Comparison of ENCODE assay signal across 9 mouse cellular contexts in the genomic region with DNA sequence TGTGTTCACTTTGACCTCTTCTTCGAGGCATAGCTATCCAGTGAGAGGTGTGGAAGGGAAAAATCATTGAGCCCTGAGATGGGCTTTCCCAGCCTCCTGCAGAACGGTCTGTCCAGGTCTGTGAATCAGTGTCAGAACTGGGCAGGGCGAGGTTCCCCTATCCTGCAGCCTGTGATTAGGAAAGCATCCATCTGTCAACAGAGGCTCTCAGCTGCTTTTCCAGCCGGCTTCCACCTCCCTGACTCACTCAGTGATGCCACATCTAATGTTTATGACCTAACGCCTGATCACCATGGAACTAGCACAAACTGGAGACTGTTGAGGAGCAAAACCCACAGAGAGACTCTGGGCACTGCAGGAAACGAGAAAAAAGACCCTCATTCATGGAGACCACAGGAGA.
DNase-seq lines count a peak whose midpoint lies in the region; ATAC-seq and TF ChIP-seq lines count a peak whose summit lies in the region.
"Had no signal": no experiment of that assay in that cellular context is flagged by ENCODE, and none has a peak within 500 bp of the region (broad histone marks: within the 10 kb centered on the region; RNA-seq: fewer than 3 reads in every experiment).

No protein-coding gene starts in this region.

- peak overlapping the region; percentile 66; the same call in 1 of the 2 replicates for H3K27ac ChIP-seq in kidney, embryonic 14.5 days (ENCODE audit: low read depth, low read length)
- H3K27ac ChIP-seq in layer of hippocampus, adult 2 months = no peak overlapping the region
- H3K27ac ChIP-seq in liver, postnatal 0 days (ENCODE audit: low read depth) = no peak overlapping the region

- H3K4me2 ChIP-seq in kidney, embryonic 14.5 days (replicated peaks; ENCODE audit: low read depth, low read length) = no peak overlapping the region
- H3K4me2 ChIP-seq in liver, postnatal 0 days (ENCODE audit: low read depth, low read length) = no peak overlapping the region

- no peak for ATAC-seq in kidney, embryonic 14.5 days (ENCODE audit: low FRiP score, low TSS enrichment)
- ATAC-seq in megakaryocyte progenitor cell, adult 5-6 weeks (replicated peaks; ENCODE audit: poor library complexity) = 0 out of 2 replicates have a peak, but pooled peaks have one; percentile 11
- no peak for ATAC-seq in liver, postnatal 0 days

- no peaks in the 10 kb centered on the region for H3K36me3 ChIP-seq in kidney, embryonic 14.5 days (ENCODE audit: control insufficient read depth, insufficient read depth, low read length)
- no peaks in the 10 kb centered on the region for H3K36me3 ChIP-seq in liver, postnatal 0 days (replicated peaks; ENCODE audit: insufficient read depth, low read length)

- no peaks in the 10 kb centered on the region for H3K27me3 ChIP-seq in kidney, embryonic 14.5 days (ENCODE audit: control insufficient read depth, insufficient read depth, low read length)
- H3K27me3 ChIP-seq in liver, postnatal 0 days (ENCODE audit: insufficient read depth, low read length) = no peaks in the 10 kb centered on the region

- H3K9ac ChIP-seq in kidney, embryonic 14.5 days (ENCODE audit: low read depth, low read length) = no peak overlapping the region
- no peak overlapping the region for H3K9ac ChIP-seq in liver, postnatal 0 days (replicated peaks)

- TF ChIP-seq CTCF in layer of hippocampus, adult 2 months (conservative IDR thresholded peaks at IDR 0.05) = no peak
- no peak for TF ChIP-seq CTCF in liver, postnatal 0 days (IDR thresholded peaks at IDR 0.05; ENCODE audit: low read depth)

- intact Hi-C loops in heart, postnatal 36 days (cut with DNase I) = loop anchor here (5.0 kb wide), 1 partner anchor 45 kb away; no protein-coding TSS in a partner anchor

- DNase-seq in kidney, adult 9 months = no peak
- peak; percentile 68 for DNase-seq in fibroblast of lung, adult 2 months (ENCODE audit: low read depth)
- peak; percentile 18 to 46 for DNase-seq in heart, postnatal 36 days
- no peak for DNase-seq in cerebellum, adult 9-11 months
- no peak for DNase-seq in layer of hippocampus, adult 2 months (ENCODE audit: low spot score in 2 of 2)
- DNase-seq in liver, postnatal 0 days = no peak
- DNase-seq: adrenal gland, adult 8-10 months had no signal

- no peaks in the 10 kb centered on the region for H3K9me3 ChIP-seq in kidney, embryonic 14.5 days (ENCODE audit: control insufficient read depth, low read length)
- H3K9me3 ChIP-seq in liver, postnatal 0 days (ENCODE audit: low read length) = no peaks in the 10 kb centered on the region

- no peak for TF ChIP-seq EP300 in liver, postnatal 0 days (IDR thresholded peaks at IDR 0.05; ENCODE audit: low read depth)

- H3K4me1 ChIP-seq in kidney, embryonic 14.5 days (ENCODE audit: control insufficient read depth, insufficient read depth, low read length) = no peaks in the 10 kb centered on the region
- H3K4me1 ChIP-seq in liver, postnatal 0 days (ENCODE audit: insufficient read depth) = no peaks in the 10 kb centered on the region

- WGBS in kidney, embryonic 14.5 days = 50% methylated on average over 6 of the region's 6 CpGs
- 53% methylated on average over 6 of the region's 6 CpGs for WGBS in liver, postnatal 0 days (ENCODE audit: insufficient replicate concordance)

- H3K4me3 ChIP-seq in kidney, embryonic 14.5 days (ENCODE audit: low read length) = no peak overlapping the region
- no peak overlapping the region for H3K4me3 ChIP-seq in layer of hippocampus, adult 2 months
- H3K4me3 ChIP-seq in liver, postnatal 0 days (ENCODE audit: low read depth, low read length) = no peak overlapping the region

Comparison
In these comparisons a context has a peak if more than half of its experiments do, and no peak if none do; other contexts are left out.
1. DNase-seq: peak in fibroblast of lung, adult 2 months (single experiment) and heart, postnatal 36 days (2 of 2); none in kidney, adult 9 months (single experiment), cerebellum, adult 9-11 months (single experiment), layer of hippocampus, adult 2 months (0 of 2) and liver, postnatal 0 days (single experiment).